Mouse (Mus musculus) left cerebral cortex, postnatal 10 days (tissue): ENCODE data around the gene Rbck1. TPM values are rescaled to one million over a fixed set of nuclear protein-coding genes. Genes with fewer than 3 reads are reported as not detected.

ENCODE experiments used
- total RNA-seq, 2 experiments: library from RNA; stranded (reverse); gene quantifications; 2 replicates each; pipeline ENCODE4 v1.2.3; 2021

Gene Rbck1
- total RNA-seq, 2 experiments from 2014 or later, result 106 to 107 TPM

Other genes starting within 250 kb of the Rbck1 start
- gene Srxn1, start 227.1 kb downstream of the Rbck1 start, total RNA-seq, result 10 to 100 TPM; 38.1 to 38.8 TPM
- gene Tcf15, start 189.1 kb downstream of the Rbck1 start, total RNA-seq, result under 1 TPM; 0.60 to 0.61 TPM
- gene Csnk2a1, start 105.8 kb downstream of the Rbck1 start, total RNA-seq, result 100 to 1,000 TPM; 129 to 133 TPM
- 10 to 100 TPM; 42.8 to 46.9 TPM for gene Tbc1d20, start 38.8 kb downstream of the Rbck1 start, total RNA-seq
- 1 to 10 TPM in 1 of 2 experiments, under 1 TPM in 1; 0.49 to 1.0 TPM for gene Trib3, start 11.4 kb upstream of the Rbck1 start, total RNA-seq
- 10 to 100 TPM; 37.5 to 53.4 TPM for gene Nrsn2, start 44.0 kb upstream of the Rbck1 start, total RNA-seq
- 10 to 100 TPM; 35.3 to 38.0 TPM for gene Sox12, start 65.4 kb upstream of the Rbck1 start, total RNA-seq
- 10 to 100 TPM; 10.6 to 10.9 TPM for gene Zcchc3, start 82.4 kb upstream of the Rbck1 start, total RNA-seq
- gene 6820408C15Rik, start 82.9 kb upstream of the Rbck1 start, total RNA-seq, result 1 to 10 TPM; 3.4 to 3.7 TPM
- gene Defb23, start 132.0 kb upstream of the Rbck1 start, total RNA-seq, result not detected
- gene Defb20, start 144.4 kb upstream of the Rbck1 start, total RNA-seq, result not detected
- gene Defb22, start 157.5 kb upstream of the Rbck1 start, total RNA-seq, result not detected
- not detected for gene Defb26, start 179.0 kb upstream of the Rbck1 start, total RNA-seq
- not detected for gene Defb28, start 185.6 kb upstream of the Rbck1 start, total RNA-seq
- not detected for gene Defb29, start 207.4 kb upstream of the Rbck1 start, total RNA-seq
- not detected for gene Gm17416, start 236.7 kb upstream of the Rbck1 start, total RNA-seq
- not detected for gene Defb21, start 240.1 kb upstream of the Rbck1 start, total RNA-seq
- not detected for gene Defb19, start 247.7 kb upstream of the Rbck1 start, total RNA-seq